Comparison of ENCODE assay signal across 8 mouse cellular contexts in genomic region chr13:74025151-74026081, GRCm38 (mm10). TPM values are rescaled to one million over a fixed set of nuclear protein-coding genes. Genes with fewer than 3 reads are reported as not detected.
DNase-seq lines count a peak whose midpoint lies in the region; ATAC-seq and TF ChIP-seq lines count a peak whose summit lies in the region.

No protein-coding gene starts in this region.

- H3K9me3 ChIP-seq in limb, embryonic 12.5 days = no peaks in the 10 kb centered on the region
- H3K9me3 ChIP-seq in limb, embryonic 10.5 days (replicated peaks) = no peaks in the 10 kb centered on the region
- no peaks in the 10 kb centered on the region for H3K9me3 ChIP-seq in forebrain, postnatal 0 days (ENCODE audit: low read length)
- H3K9me3 ChIP-seq in intestine, postnatal 0 days (ENCODE audit: control insufficient read depth) = no peaks in the 10 kb centered on the region

- no peak for DNase-seq in limb, embryonic 10.5 days (ENCODE audit: low spot score)
- peak; percentile 58 for DNase-seq in T-cell, adult 2 months (ENCODE audit: low spot score)
- peak; percentile 17 for DNase-seq in forebrain, postnatal 0 days
- DNase-seq in mesoderm, embryonic 11.5 days (ENCODE audit: low read depth, low spot score) = peak; percentile 16
- no peak for DNase-seq in layer of hippocampus, adult 9-10 months (ENCODE audit: low spot score)
- no peak for DNase-seq in gastrocnemius, postnatal 36 days

- no peaks in the 10 kb centered on the region for H3K36me3 ChIP-seq in limb, embryonic 12.5 days
- no peaks in the 10 kb centered on the region for H3K36me3 ChIP-seq in limb, embryonic 10.5 days
- 0 out of 2 replicates have a peak, but pooled peaks cover 3% of the 10 kb centered on the region for H3K36me3 ChIP-seq in forebrain, postnatal 0 days (ENCODE audit: insufficient read depth)
- H3K36me3 ChIP-seq in intestine, postnatal 0 days (ENCODE audit: control insufficient read depth, insufficient read depth) = no peaks in the 10 kb centered on the region; the same call in 1 of the 2 replicates

- no peaks in the 10 kb centered on the region for H3K4me1 ChIP-seq in limb, embryonic 12.5 days (replicated peaks)
- H3K4me1 ChIP-seq in limb, embryonic 10.5 days = no peaks in the 10 kb centered on the region
- no peaks in the 10 kb centered on the region for H3K4me1 ChIP-seq in forebrain, postnatal 0 days (ENCODE audit: insufficient read depth)
- H3K4me1 ChIP-seq in intestine, postnatal 0 days (replicated peaks; ENCODE audit: control insufficient read depth, insufficient read depth, low read length) = peaks cover 16% of the 10 kb centered on the region

- no peaks in the 10 kb centered on the region for H3K27me3 ChIP-seq in limb, embryonic 12.5 days
- H3K27me3 ChIP-seq in limb, embryonic 10.5 days (ENCODE audit: low read depth, poor library complexity, severe bottlenecking) = no peaks in the 10 kb centered on the region
- no peaks in the 10 kb centered on the region for H3K27me3 ChIP-seq in forebrain, postnatal 0 days (ENCODE audit: insufficient read depth, low read length)
- H3K27me3 ChIP-seq in intestine, postnatal 0 days (replicated peaks; ENCODE audit: control insufficient read depth, insufficient read depth, low read length) = no peaks in the 10 kb centered on the region

- H3K4me2 ChIP-seq in limb, embryonic 12.5 days = no peak overlapping the region
- H3K4me2 ChIP-seq in forebrain, postnatal 0 days (ENCODE audit: low read depth) = no peak overlapping the region
- H3K4me2 ChIP-seq in intestine, postnatal 0 days (replicated peaks; ENCODE audit: low read depth) = no peak overlapping the region; the same call in 1 of the 2 replicates

- H3K9ac ChIP-seq in limb, embryonic 12.5 days (replicated peaks) = no peak overlapping the region
- H3K9ac ChIP-seq in forebrain, postnatal 0 days = no peak overlapping the region
- 0 out of 2 replicates have a peak overlapping the region, but pooled peaks have one; percentile 27 for H3K9ac ChIP-seq in intestine, postnatal 0 days (ENCODE audit: low read depth, low read length)

- 67% methylated on average over 4 of the region's 4 CpGs for WGBS in limb, embryonic 12.5 days
- WGBS in limb, embryonic 10.5 days = 79% methylated on average over 4 of the region's 4 CpGs
- 63% methylated on average over 4 of the region's 4 CpGs for whole genome bisulfite sequencing in forebrain, postnatal 0 days
- 41% methylated on average over 4 of the region's 4 CpGs for WGBS in intestine, postnatal 0 days

- intact Hi-C loops in gastrocnemius, postnatal 36 days (cut with DNase I) = loop anchor here (1.0 to 10.0 kb wide), 2 partner anchors 55 to 191 kb away; no protein-coding TSS in a partner anchor

- no peak overlapping the region for H3K27ac ChIP-seq in limb, embryonic 12.5 days
- no peak overlapping the region for H3K27ac ChIP-seq in limb, embryonic 10.5 days
- no peak overlapping the region for H3K27ac ChIP-seq in forebrain, postnatal 0 days (ENCODE audit: low read depth, low read length)
- H3K27ac ChIP-seq in intestine, postnatal 0 days (ENCODE audit: low read depth, low read length) = peak overlapping the region; percentile 75

- H3K4me3 ChIP-seq in limb, embryonic 12.5 days (replicated peaks) = no peak overlapping the region
- H3K4me3 ChIP-seq in limb, embryonic 10.5 days = no peak overlapping the region
- no peak overlapping the region for H3K4me3 ChIP-seq in forebrain, postnatal 0 days (ENCODE audit: low read depth, low read length)
- H3K4me3 ChIP-seq in intestine, postnatal 0 days (ENCODE audit: low read depth, low read length) = no peak overlapping the region

- peak; percentile 19; the same call in 1 of the 2 replicates for ATAC-seq in limb, embryonic 12.5 days (ENCODE audit: insufficient number of reproducible peaks, insufficient read depth, low FRiP score, low TSS enrichment, low read depth)
- ATAC-seq in forebrain, postnatal 0 days = peak; percentile 12; the same call in 1 of the 2 replicates
- ATAC-seq in intestine, postnatal 0 days = peak; percentile 43

- TF ChIP-seq CTCF in forebrain, postnatal 0 days (IDR thresholded peaks at IDR 0.05; ENCODE audit: low read depth) = no peak
- no peak for TF ChIP-seq CTCF in intestine, postnatal 0 days (IDR thresholded peaks at IDR 0.05; ENCODE audit: low read depth)

RNA-seq across cellular contexts. Expression of gene Tppp, which starts 16.2 kb away (rescaled TPM):
- polyA plus RNA-seq in limb, embryonic 12.5 days (2016; fragmentation: Nextera tagmentation; extraction: Ambion mirVana) = 0.53 and 0.58 TPM in 2 replicates
- 0.20 and 0.25 TPM in 2 replicates for polyA plus RNA-seq in limb, embryonic 10.5 days (2016; fragmentation: Nextera tagmentation; extraction: Ambion mirVana)
- total RNA-seq in forebrain, postnatal 0 days (2014; rRNA removed) = 28.9 and 33.4 TPM in 2 replicates
- polyA plus RNA-seq in forebrain, postnatal 0 days (2015; fragmentation: Nextera tagmentation; extraction: Ambion mirVana) = 6.2 and 8.2 TPM in 2 replicates
- polyA plus RNA-seq in intestine, postnatal 0 days (2015; fragmentation: Nextera tagmentation; extraction: Ambion mirVana) = 3.2 and 3.4 TPM in 2 replicates
- total RNA-seq in gastrocnemius, postnatal 36 days (2021) = 1 to 10 TPM; 4.5 to 4.7 TPM

RNA-seq across cellular contexts. Expression of gene Cep72, which starts 36.7 kb away (rescaled TPM):
- 20.9 TPM in 2 replicates for polyA plus RNA-seq in limb, embryonic 12.5 days (2016; fragmentation: Nextera tagmentation; extraction: Ambion mirVana)
- polyA plus RNA-seq in limb, embryonic 10.5 days (2016; fragmentation: Nextera tagmentation; extraction: Ambion mirVana) = 21.2 and 27.7 TPM in 2 replicates
- 6.7 and 7.1 TPM in 2 replicates for total RNA-seq in forebrain, postnatal 0 days (2014; rRNA removed)
- 6.0 and 8.8 TPM in 2 replicates for polyA plus RNA-seq in forebrain, postnatal 0 days (2015; fragmentation: Nextera tagmentation; extraction: Ambion mirVana)
- polyA plus RNA-seq in intestine, postnatal 0 days (2015; fragmentation: Nextera tagmentation; extraction: Ambion mirVana) = 4.1 and 6.5 TPM in 2 replicates
- under 1 TPM; 0.15 to 0.66 TPM for total RNA-seq in gastrocnemius, postnatal 36 days (2021)

Comparison
In these comparisons a context has a peak if more than half of its experiments do, and no peak if none do; other contexts are left out.
1. DNase-seq: peak in T-cell, adult 2 months (single experiment), forebrain, postnatal 0 days (single experiment) and mesoderm, embryonic 11.5 days (single experiment); none in limb, embryonic 10.5 days (single experiment), layer of hippocampus, adult 9-10 months (single experiment) and gastrocnemius, postnatal 36 days (0 of 2).
2. Peak in every context shown above with its lines, with median percentiles within 50 percentile points of each other: ATAC-seq.